Mouse (Mus musculus): Measurements from ENCODE around the gene Zfp583. TPM values are rescaled to one million over a fixed set of nuclear protein-coding genes. Genes with fewer than 3 reads are reported as not detected.

Zfp583 gene
- polyA plus RNA-seq, 1 experiment from 2014 or later = 4.4 TPM

DNA sequence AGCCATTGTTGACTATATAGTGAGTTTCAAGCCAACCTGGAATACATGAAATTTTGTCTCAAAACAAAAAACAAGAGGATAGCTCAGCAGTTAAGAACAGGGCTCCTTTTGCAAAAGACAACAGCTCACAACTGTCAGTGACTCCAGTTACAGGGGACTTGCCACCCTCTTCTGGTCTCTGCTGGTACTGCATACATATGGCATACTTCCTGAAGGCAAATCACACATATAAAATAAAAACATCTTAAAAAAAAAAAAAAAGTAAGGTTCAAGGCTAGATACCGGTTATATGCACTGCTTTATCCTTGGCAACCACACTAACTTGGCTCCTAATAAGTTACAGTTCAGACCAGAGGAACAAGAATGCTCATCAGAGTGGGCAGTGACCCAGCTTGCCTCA is 48.3 kb downstream of the Zfp583 start:
- Histone ChIP-seq H3K36me3 (ENCODE audit: control insufficient read depth, insufficient read depth, low read length) (no peaks in the 10 kb centered on the region), H3K4me2 (peak overlapping the region; percentile 61), H3K27me3 (ENCODE audit: control insufficient read depth, insufficient read depth, low read length) (no peaks in the 10 kb centered on the region), H3K9ac (ENCODE audit: low read depth, low read length) (no peak overlapping the region), H3K4me1 (ENCODE audit: control insufficient read depth, insufficient read depth, low read length) (peaks cover 8% of the 10 kb centered on the region), H3K27ac (ENCODE audit: low read depth, low read length) (no peak overlapping the region), H3K4me3 (ENCODE audit: low read depth, low read length) (peak overlapping the region; percentile 56), H3K9me3 (replicated peaks; ENCODE audit: control insufficient read depth, low read length) (no peaks in the 10 kb centered on the region)
- ATAC-seq (replicated peaks; ENCODE audit: insufficient number of reproducible peaks, low FRiP score, low TSS enrichment) = no peak
- 0% methylated on average over 1 of the region's 1 CpGs for WGBS (ENCODE audit: insufficient replicate concordance)

DNA sequence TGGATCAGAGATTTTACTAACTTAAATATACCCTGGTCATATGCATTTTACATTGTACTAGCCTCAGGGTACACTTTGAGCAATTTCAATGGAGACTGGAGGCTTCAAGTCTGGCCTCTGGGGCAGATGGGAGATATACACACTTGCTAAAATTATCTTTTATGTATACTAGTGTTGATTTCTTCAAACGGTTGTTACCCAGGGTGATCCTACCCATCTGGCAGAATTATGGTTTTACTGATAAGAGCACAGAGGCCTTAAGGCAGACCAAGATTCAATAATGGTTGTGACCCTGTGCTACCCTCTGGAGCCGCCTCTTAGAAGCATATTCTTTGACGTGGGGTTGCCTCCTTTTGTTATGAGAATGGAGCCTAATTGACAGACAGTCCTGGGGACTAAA is 53.2 kb downstream of the Zfp583 start:
- Histone ChIP-seq H3K27me3 (ENCODE audit: control insufficient read depth, insufficient read depth, low read length) (no peaks in the 10 kb centered on the region), H3K27ac (ENCODE audit: low read depth, low read length) (no peak overlapping the region), H3K9me3 (replicated peaks; ENCODE audit: control insufficient read depth, low read length) (no peaks in the 10 kb centered on the region), H3K9ac (ENCODE audit: low read depth, low read length) (no peak overlapping the region), H3K36me3 (ENCODE audit: control insufficient read depth, insufficient read depth, low read length) (no peaks in the 10 kb centered on the region), H3K4me3 (ENCODE audit: low read depth, low read length) (no peak overlapping the region), H3K4me1 (ENCODE audit: control insufficient read depth, insufficient read depth, low read length) (no peaks in the 10 kb centered on the region), H3K4me2 (no peak overlapping the region)
- 47% methylated on average over 3 of the region's 3 CpGs for WGBS (ENCODE audit: insufficient replicate concordance)
- no peak for ATAC-seq (replicated peaks; ENCODE audit: insufficient number of reproducible peaks, low FRiP score, low TSS enrichment)

DNA sequence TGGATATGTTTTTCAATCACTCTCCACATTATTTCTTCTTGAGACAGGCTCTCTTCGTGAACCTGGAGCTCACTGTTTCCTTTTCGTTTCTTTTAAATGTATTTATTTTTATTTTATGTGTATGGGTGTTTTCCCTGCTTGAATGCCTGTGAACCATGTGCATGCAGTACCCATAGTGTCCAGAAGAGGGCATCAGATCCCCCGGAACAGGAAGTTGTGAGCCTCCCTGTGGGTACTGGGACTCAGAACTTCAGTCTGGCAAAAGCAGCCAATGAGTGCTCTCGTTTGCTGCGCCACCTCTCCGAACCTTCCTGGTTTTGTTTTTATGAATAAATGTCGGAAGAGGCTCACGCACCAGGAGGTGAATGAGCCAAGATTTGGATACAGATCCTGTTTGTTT is 65.4 kb downstream of the Zfp583 start:
- H3K9me3 ChIP-seq (replicated peaks; ENCODE audit: control insufficient read depth, low read length) = no peaks in the 10 kb centered on the region
- no peak overlapping the region for H3K4me3 ChIP-seq (ENCODE audit: low read depth, low read length)
- 58% methylated on average over 8 of the region's 8 CpGs for WGBS (ENCODE audit: insufficient replicate concordance)
- no peak overlapping the region for H3K9ac ChIP-seq (ENCODE audit: low read depth, low read length)
- no peaks in the 10 kb centered on the region for H3K36me3 ChIP-seq (ENCODE audit: control insufficient read depth, insufficient read depth, low read length)
- ATAC-seq (replicated peaks; ENCODE audit: insufficient number of reproducible peaks, low FRiP score, low TSS enrichment) = no peak
- H3K4me2 ChIP-seq = no peak overlapping the region
- H3K4me1 ChIP-seq (ENCODE audit: control insufficient read depth, insufficient read depth, low read length) = no peaks in the 10 kb centered on the region
- H3K27ac ChIP-seq (ENCODE audit: low read depth, low read length) = no peak overlapping the region
- no peaks in the 10 kb centered on the region for H3K27me3 ChIP-seq (ENCODE audit: control insufficient read depth, insufficient read depth, low read length)

Other genes starting within 250 kb of the Zfp583 start
- gene Zfp787, start 175.3 kb downstream of the Zfp583 start, polyA plus RNA-seq (2014; fragmentation: Nextera tagmentation; extraction: Ambion mirVana) = 9.0 and 13.3 TPM in 2 replicates
- 30.9 and 31.4 TPM in 2 replicates for gene Zfp444, start 159.1 kb downstream of the Zfp583 start, polyA plus RNA-seq (2014; fragmentation: Nextera tagmentation; extraction: Ambion mirVana)
- not detected in 2 replicates for gene Galp, start 134.2 kb downstream of the Zfp583 start, polyA plus RNA-seq (2014; fragmentation: Nextera tagmentation; extraction: Ambion mirVana)
- not detected in 2 replicates for gene Zscan5b, start 109.0 kb downstream of the Zfp583 start, polyA plus RNA-seq (2014; fragmentation: Nextera tagmentation; extraction: Ambion mirVana)
- not detected in 2 replicates for gene Epp13, start 78.6 kb downstream of the Zfp583 start, polyA plus RNA-seq (2014; fragmentation: Nextera tagmentation; extraction: Ambion mirVana)
- gene Zfp667, start 44.7 kb downstream of the Zfp583 start, polyA plus RNA-seq (2014; fragmentation: Nextera tagmentation; extraction: Ambion mirVana) = 6.3 and 6.7 TPM in 2 replicates
- gene Gm3854, start 12.5 kb upstream of the Zfp583 start, polyA plus RNA-seq (2014; fragmentation: Nextera tagmentation; extraction: Ambion mirVana) = 1.1 and 2.4 TPM in 2 replicates
- 1.5 and 2.0 TPM in 2 replicates for gene Zfp78, start 32.0 kb upstream of the Zfp583 start, polyA plus RNA-seq (2014; fragmentation: Nextera tagmentation; extraction: Ambion mirVana)
- gene Zfp28, start 52.0 kb upstream of the Zfp583 start, polyA plus RNA-seq (2014; fragmentation: Nextera tagmentation; extraction: Ambion mirVana) = 8.0 and 8.5 TPM in 2 replicates
- not detected in 2 replicates for gene Smim17, start 67.4 kb upstream of the Zfp583 start, polyA plus RNA-seq (2014; fragmentation: Nextera tagmentation; extraction: Ambion mirVana)
- not detected in 2 replicates for gene Gm20715, start 79.0 kb upstream of the Zfp583 start, polyA plus RNA-seq (2014; fragmentation: Nextera tagmentation; extraction: Ambion mirVana)
- not detected in 2 replicates for gene Olfr1344, start 107.4 kb upstream of the Zfp583 start, polyA plus RNA-seq (2014; fragmentation: Nextera tagmentation; extraction: Ambion mirVana)
- not detected in 2 replicates for gene Olfr1336, start 124.9 kb upstream of the Zfp583 start, polyA plus RNA-seq (2014; fragmentation: Nextera tagmentation; extraction: Ambion mirVana)
- gene Olfr1346, start 135.8 kb upstream of the Zfp583 start, polyA plus RNA-seq (2014; fragmentation: Nextera tagmentation; extraction: Ambion mirVana) = not detected in 2 replicates
- gene Olfr5, start 155.7 kb upstream of the Zfp583 start, polyA plus RNA-seq (2014; fragmentation: Nextera tagmentation; extraction: Ambion mirVana) = not detected in 2 replicates
- gene Olfr1347, start 168.5 kb upstream of the Zfp583 start, polyA plus RNA-seq (2014; fragmentation: Nextera tagmentation; extraction: Ambion mirVana) = not detected in 2 replicates
- gene Olfr1348, start 177.5 kb upstream of the Zfp583 start, polyA plus RNA-seq (2014; fragmentation: Nextera tagmentation; extraction: Ambion mirVana) = not detected in 2 replicates
- 0.10 TPM in 1 of 2 replicates, not detected in the other for gene Olfr1349, start 191.7 kb upstream of the Zfp583 start, polyA plus RNA-seq (2014; fragmentation: Nextera tagmentation; extraction: Ambion mirVana)
- not detected in 2 replicates for gene Olfr1350, start 233.6 kb upstream of the Zfp583 start, polyA plus RNA-seq (2014; fragmentation: Nextera tagmentation; extraction: Ambion mirVana)